Mouse (Mus musculus) stomach, embryonic 15.5 days (tissue): ENCODE results near the gene Atp23. TPM values are rescaled to one million over a fixed set of nuclear protein-coding genes. Genes with fewer than 3 reads are reported as not detected.

ENCODE experiments used
- ATAC-seq: fragments of 200-750 bp; cut with Nextera tagmentation; 2 replicates; pipeline ENCODE4 v1.8.0; 2017; ENCODE audit warnings: low read depth, moderate number of reproducible peaks, moderate TSS enrichment; ENCODE audit not compliant: insufficient read depth, low FRiP score
- H3K27ac ChIP-seq: fragments of 300-500 bp; sonication (generic); 2 replicates; pipeline ENCODE4 v1.5.1; 2015; ENCODE audit warnings: mild to moderate bottlenecking, inconsistent platforms
- H3K27me3 ChIP-seq: fragments of 300-500 bp; sonication (generic); replicated peaks from 2 replicates; pipeline ENCODE4 v1.6.1; 2015; ENCODE audit warnings: inconsistent platforms
- H3K36me3 ChIP-seq: fragments of 300-500 bp; sonication (generic); 2 replicates; pipeline ENCODE4 v1.6.1; 2015; ENCODE audit warnings: inconsistent platforms
- H3K4me1 ChIP-seq: fragments of 300-500 bp; sonication (generic); 2 replicates; pipeline ENCODE4 v1.6.1; 2015; ENCODE audit warnings: inconsistent platforms
- H3K4me2 ChIP-seq: fragments of 300-500 bp; sonication (generic); 2 replicates; pipeline ENCODE4 v1.6.1; 2015; ENCODE audit warnings: mild to moderate bottlenecking, inconsistent platforms
- H3K4me3 ChIP-seq: fragments of 300-500 bp; sonication (generic); replicated peaks from 2 replicates; pipeline ENCODE4 v1.5.1; 2015; ENCODE audit warnings: inconsistent platforms
- H3K9ac ChIP-seq: fragments of 300-500 bp; sonication (generic); 2 replicates; pipeline ENCODE4 v1.6.1; 2015; ENCODE audit warnings: inconsistent platforms
- H3K9me3 ChIP-seq: fragments of 300-500 bp; sonication (generic); 2 replicates; pipeline ENCODE4 v1.6.1; 2016; ENCODE audit warnings: inconsistent platforms
- WGBS: fragments of 180-500 bp; shearing (Covaris S2); methylation state at CpG from one replicate; pipeline ENCODE4 v1.1.7; 2015; 5-methylcytosine and 5-hydroxymethylcytosine counted together
- polyA plus RNA-seq: library from polyadenylated mRNA; unstranded; fragments of >200 nt; fragmentation: Nextera tagmentation; extraction: Ambion mirVana; gene quantifications from 2 replicates; pipeline ENCODE4 v1.2.1, GENCODE M21; 2015

The Atp23 gene
- polyA plus RNA-seq, result 17.9 and 18.2 TPM in 2 replicates

- peak; percentile 84 for ATAC-seq
- peaks cover 8% of the 10 kb centered on the region; the same call in 1 of the 2 replicates for H3K4me1 ChIP-seq
- peak within 1 kb of the TSS; percentile 70; the same call in 1 of the 2 replicates for H3K27ac ChIP-seq
- no peaks in the 10 kb centered on the region for H3K27me3 ChIP-seq
- peak within 1 kb of the TSS; percentile 98 for H3K4me2 ChIP-seq
- no peaks in the 10 kb centered on the region for H3K9me3 ChIP-seq
- H3K4me3 ChIP-seq, result peak within 1 kb of the TSS; percentile 66
- H3K9ac ChIP-seq, result peak within 1 kb of the TSS; percentile 73
- WGBS, result under 1% methylated on average over 49 of the region's 56 CpGs
- H3K36me3 ChIP-seq, result 0 out of 2 replicates have a peak, but pooled peaks cover under 1% of the 10 kb centered on the region
Measured at GRCm38 (mm10) chr10:126900821-126901487, at the start of gene Atp23. Atp23 (minus strand) TSS chr10:126901355.

GRCm38 (mm10) chr10:126950572-126950971, 49.4 kb upstream of the Atp23 start:
- peaks cover 9% of the 10 kb centered on the region for H3K4me1 ChIP-seq
- no peaks in the 10 kb centered on the region for H3K27me3 ChIP-seq
- no peak overlapping the region for H3K4me2 ChIP-seq
- no peaks in the 10 kb centered on the region for H3K9me3 ChIP-seq
- H3K4me3 ChIP-seq, result no peak overlapping the region
- H3K9ac ChIP-seq, result no peak overlapping the region
- ATAC-seq, result no peak
- no peaks in the 10 kb centered on the region for H3K36me3 ChIP-seq
- 70% methylated on average over 4 of the region's 4 CpGs for WGBS
- no peak overlapping the region for H3K27ac ChIP-seq

GRCm38 (mm10) chr10:126949824-126950223, 48.7 kb upstream of the Atp23 start:
- WGBS, result 59% methylated on average over 5 of the region's 5 CpGs
- no peak overlapping the region for H3K4me3 ChIP-seq
- peaks cover 9% of the 10 kb centered on the region for H3K4me1 ChIP-seq
- no peak overlapping the region for H3K9ac ChIP-seq
- no peak for ATAC-seq
- H3K9me3 ChIP-seq, result no peaks in the 10 kb centered on the region
- no peak overlapping the region for H3K4me2 ChIP-seq
- no peaks in the 10 kb centered on the region for H3K27me3 ChIP-seq
- H3K27ac ChIP-seq, result no peak overlapping the region
- no peaks in the 10 kb centered on the region for H3K36me3 ChIP-seq

- Histone ChIP-seq H3K4me1 (peaks cover 9% of the 10 kb centered on the region), H3K4me3 (no peak overlapping the region), H3K36me3 (no peaks in the 10 kb centered on the region), H3K27ac (no peak overlapping the region), H3K27me3 (no peaks in the 10 kb centered on the region), H3K9ac (no peak overlapping the region), H3K9me3 (no peaks in the 10 kb centered on the region), H3K4me2 (no peak overlapping the region)
- ATAC-seq, result no peak
- WGBS, result 89% methylated on average over 5 of the region's 5 CpGs
Measured at GRCm38 (mm10) chr10:126945531-126945930, 44.4 kb upstream of the Atp23 start.

GRCm38 (mm10) chr10:126940949-126941348, 39.8 kb upstream of the Atp23 start:
- no peak for ATAC-seq
- no peaks in the 10 kb centered on the region for H3K9me3 ChIP-seq
- H3K27me3 ChIP-seq, result no peaks in the 10 kb centered on the region
- 68% methylated on average over 7 of the region's 7 CpGs for WGBS
- H3K27ac ChIP-seq, result no peak overlapping the region
- no peak overlapping the region for H3K4me2 ChIP-seq
- no peak overlapping the region for H3K4me3 ChIP-seq
- peaks cover 6% of the 10 kb centered on the region; the same call in 1 of the 2 replicates for H3K4me1 ChIP-seq
- H3K36me3 ChIP-seq, result no peaks in the 10 kb centered on the region
- H3K9ac ChIP-seq, result no peak overlapping the region

- H3K27me3 ChIP-seq, result no peaks in the 10 kb centered on the region
- no peak overlapping the region; the same call in 1 of the 2 replicates for H3K4me3 ChIP-seq
- H3K36me3 ChIP-seq, result no peaks in the 10 kb centered on the region
- no peak overlapping the region for H3K9ac ChIP-seq
- peaks cover 28% of the 10 kb centered on the region for H3K4me1 ChIP-seq
- peak overlapping the region; percentile 40 for H3K4me2 ChIP-seq
- H3K27ac ChIP-seq, result peak overlapping the region; percentile 95
- peak; percentile 54 for ATAC-seq
- no peaks in the 10 kb centered on the region for H3K9me3 ChIP-seq
- 33% methylated on average over 18 of the region's 18 CpGs for WGBS
Measured at GRCm38 (mm10) chr10:126935556-126936381, 34.6 kb upstream of the Atp23 start.

GRCm38 (mm10) chr10:126935121-126935520, 34.0 kb upstream of the Atp23 start:
- ATAC-seq, result no peak
- H3K27me3 ChIP-seq, result no peaks in the 10 kb centered on the region
- no peak overlapping the region for H3K9ac ChIP-seq
- H3K9me3 ChIP-seq, result no peaks in the 10 kb centered on the region
- H3K4me3 ChIP-seq, result no peak overlapping the region
- peak overlapping the region; percentile 40; the same call in 1 of the 2 replicates for H3K4me2 ChIP-seq
- 57% methylated on average over 8 of the region's 8 CpGs for WGBS
- peak overlapping the region; percentile 95 for H3K27ac ChIP-seq
- H3K36me3 ChIP-seq, result no peaks in the 10 kb centered on the region
- H3K4me1 ChIP-seq, result peaks cover 33% of the 10 kb centered on the region

GRCm38 (mm10) chr10:126934561-126934960, 33.4 kb upstream of the Atp23 start:
- Histone ChIP-seq H3K4me3 (no peak overlapping the region), H3K4me2 (no peak overlapping the region), H3K27ac (peak overlapping the region; percentile 95), H3K36me3 (no peaks in the 10 kb centered on the region), H3K4me1 (peaks cover 39% of the 10 kb centered on the region), H3K27me3 (no peaks in the 10 kb centered on the region), H3K9me3 (no peaks in the 10 kb centered on the region), H3K9ac (no peak overlapping the region)
- no peak for ATAC-seq
- WGBS, result 66% methylated on average over 13 of the region's 13 CpGs

GRCm38 (mm10) chr10:126931760-126932139, 30.6 kb upstream of the Atp23 start:
- Histone ChIP-seq H3K4me2 (peak overlapping the region; percentile 33; the same call in 1 of the 2 replicates), H3K9ac (no peak overlapping the region), H3K27ac (peak overlapping the region; percentile 99), H3K27me3 (no peaks in the 10 kb centered on the region), H3K36me3 (no peaks in the 10 kb centered on the region), H3K4me3 (no peak overlapping the region), H3K9me3 (no peaks in the 10 kb centered on the region), H3K4me1 (peaks cover 60% of the 10 kb centered on the region)
- no peak for ATAC-seq

- H3K9me3 ChIP-seq, result no peaks in the 10 kb centered on the region
- peak; percentile 13; the same call in 1 of the 2 replicates for ATAC-seq
- peaks cover 62% of the 10 kb centered on the region for H3K4me1 ChIP-seq
- peak overlapping the region; percentile 33 for H3K4me2 ChIP-seq
- no peak overlapping the region for H3K4me3 ChIP-seq
- no peak overlapping the region for H3K9ac ChIP-seq
- H3K27me3 ChIP-seq, result no peaks in the 10 kb centered on the region
- WGBS, result 28% methylated on average over 8 of the region's 8 CpGs
- no peaks in the 10 kb centered on the region for H3K36me3 ChIP-seq
- peak overlapping the region; percentile 99 for H3K27ac ChIP-seq
Measured at GRCm38 (mm10) chr10:126931123-126931759, 30.1 kb upstream of the Atp23 start.

GRCm38 (mm10) chr10:126930270-126931121, 29.3 kb upstream of the Atp23 start:
- H3K9ac ChIP-seq, result 0 out of 2 replicates have a peak overlapping the region, but pooled peaks have one; percentile 17
- no peak overlapping the region for H3K4me3 ChIP-seq
- peak; percentile 65; the same call in 1 of the 2 replicates for ATAC-seq
- no peaks in the 10 kb centered on the region for H3K27me3 ChIP-seq
- H3K4me2 ChIP-seq, result peak overlapping the region; percentile 49
- peaks cover 54% of the 10 kb centered on the region for H3K4me1 ChIP-seq
- 22% methylated on average over 14 of the region's 15 CpGs for WGBS
- no peaks in the 10 kb centered on the region for H3K9me3 ChIP-seq
- peak overlapping the region; percentile 99 for H3K27ac ChIP-seq
- H3K36me3 ChIP-seq, result no peaks in the 10 kb centered on the region
